Mouse (Mus musculus): Measurements from ENCODE around the gene Rpl9-ps6. TPM values are rescaled to one million over a fixed set of nuclear protein-coding genes. Genes with fewer than 3 reads are reported as not detected.

Rpl9-ps6 gene
- polyA plus RNA-seq, 1 experiment from 2014 or later, result 97.9 TPM

GRCm38 (mm10) chr19:32497411-32497810 is 31.0 kb upstream of the Rpl9-ps6 start:
- Histone ChIP-seq H3K27me3 (ENCODE audit: insufficient read depth, low read length) (no peaks in the 10 kb centered on the region), H3K4me3 (ENCODE audit: low read length) (no peak overlapping the region), H3K4me1 (ENCODE audit: insufficient read depth, low read length) (0 out of 2 replicates have a peak, but pooled peaks cover 3% of the 10 kb centered on the region), H3K36me3 (ENCODE audit: insufficient read depth, low read length) (peaks cover 19% of the 10 kb centered on the region), H3K4me2 (replicated peaks; ENCODE audit: low read depth, low read length) (no peak overlapping the region), H3K9me3 (ENCODE audit: low read length) (no peaks in the 10 kb centered on the region), H3K9ac (replicated peaks; ENCODE audit: low read length) (no peak overlapping the region), H3K27ac (ENCODE audit: low read length) (peak overlapping the region; percentile 46; the same call in 1 of the 2 replicates)
- 82% methylated on average over 6 of the region's 6 CpGs for WGBS
- ATAC-seq (ENCODE audit: low FRiP score, low TSS enrichment), result no peak

- no peak overlapping the region for H3K9ac ChIP-seq (replicated peaks; ENCODE audit: low read length)
- peaks cover 24% of the 10 kb centered on the region for H3K36me3 ChIP-seq (ENCODE audit: insufficient read depth, low read length)
- H3K4me1 ChIP-seq (ENCODE audit: insufficient read depth, low read length), result 0 out of 2 replicates have a peak, but pooled peaks cover 7% of the 10 kb centered on the region
- H3K27me3 ChIP-seq (ENCODE audit: insufficient read depth, low read length), result no peaks in the 10 kb centered on the region
- H3K9me3 ChIP-seq (ENCODE audit: low read length), result no peaks in the 10 kb centered on the region
- WGBS, result 90% methylated on average over 11 of the region's 11 CpGs
- H3K27ac ChIP-seq (ENCODE audit: low read length), result no peak overlapping the region
- no peak overlapping the region for H3K4me3 ChIP-seq (ENCODE audit: low read length)
- H3K4me2 ChIP-seq (replicated peaks; ENCODE audit: low read depth, low read length), result no peak overlapping the region
- ATAC-seq (ENCODE audit: low FRiP score, low TSS enrichment), result no peak
Measured at GRCm38 (mm10) chr19:32495034-32495433, 28.7 kb upstream of the Rpl9-ps6 start.

GRCm38 (mm10) chr19:32494611-32495010 is 28.2 kb upstream of the Rpl9-ps6 start:
- Histone ChIP-seq H3K4me3 (ENCODE audit: low read length) (no peak overlapping the region), H3K36me3 (ENCODE audit: insufficient read depth, low read length) (peaks cover 24% of the 10 kb centered on the region), H3K27ac (ENCODE audit: low read length) (no peak overlapping the region), H3K9ac (replicated peaks; ENCODE audit: low read length) (no peak overlapping the region), H3K4me1 (ENCODE audit: insufficient read depth, low read length) (0 out of 2 replicates have a peak, but pooled peaks cover 7% of the 10 kb centered on the region), H3K4me2 (replicated peaks; ENCODE audit: low read depth, low read length) (no peak overlapping the region), H3K27me3 (ENCODE audit: insufficient read depth, low read length) (no peaks in the 10 kb centered on the region), H3K9me3 (ENCODE audit: low read length) (no peaks in the 10 kb centered on the region)
- ATAC-seq (ENCODE audit: low FRiP score, low TSS enrichment), result peak; percentile 63
- 60% methylated on average over 13 of the region's 13 CpGs for WGBS

- Histone ChIP-seq H3K4me1 (ENCODE audit: insufficient read depth, low read length) (0 out of 2 replicates have a peak, but pooled peaks cover 7% of the 10 kb centered on the region), H3K36me3 (ENCODE audit: insufficient read depth, low read length) (peaks cover 19% of the 10 kb centered on the region), H3K9me3 (ENCODE audit: low read length) (no peaks in the 10 kb centered on the region), H3K27me3 (ENCODE audit: insufficient read depth, low read length) (no peaks in the 10 kb centered on the region), H3K4me2 (replicated peaks; ENCODE audit: low read depth, low read length) (no peak overlapping the region), H3K27ac (ENCODE audit: low read length) (no peak overlapping the region), H3K9ac (replicated peaks; ENCODE audit: low read length) (no peak overlapping the region), H3K4me3 (ENCODE audit: low read length) (no peak overlapping the region)
- no peak for ATAC-seq (ENCODE audit: low FRiP score, low TSS enrichment)
- whole genome bisulfite sequencing, result 63% methylated on average over 8 of the region's 8 CpGs
Measured at GRCm38 (mm10) chr19:32493471-32493870, 27.1 kb upstream of the Rpl9-ps6 start.

GRCm38 (mm10) chr19:32492981-32493380 is 26.6 kb upstream of the Rpl9-ps6 start:
- Histone ChIP-seq H3K9ac (replicated peaks; ENCODE audit: low read length) (no peak overlapping the region), H3K4me3 (ENCODE audit: low read length) (no peak overlapping the region), H3K27me3 (ENCODE audit: insufficient read depth, low read length) (no peaks in the 10 kb centered on the region), H3K4me2 (replicated peaks; ENCODE audit: low read depth, low read length) (no peak overlapping the region), H3K36me3 (ENCODE audit: insufficient read depth, low read length) (peaks cover 19% of the 10 kb centered on the region), H3K4me1 (ENCODE audit: insufficient read depth, low read length) (peaks cover 7% of the 10 kb centered on the region; the same call in 1 of the 2 replicates), H3K9me3 (ENCODE audit: low read length) (no peaks in the 10 kb centered on the region), H3K27ac (ENCODE audit: low read length) (no peak overlapping the region)
- ATAC-seq (ENCODE audit: low FRiP score, low TSS enrichment), result no peak
- WGBS, result 91% methylated on average over 5 of the region's 5 CpGs

GRCm38 (mm10) chr19:32492339-32492738 is 26.0 kb upstream of the Rpl9-ps6 start:
- WGBS, result 94% methylated on average over 3 of the region's 3 CpGs
- Histone ChIP-seq H3K27ac (ENCODE audit: low read length) (no peak overlapping the region), H3K4me3 (ENCODE audit: low read length) (no peak overlapping the region), H3K4me1 (ENCODE audit: insufficient read depth, low read length) (peaks cover 13% of the 10 kb centered on the region), H3K9me3 (ENCODE audit: low read length) (no peaks in the 10 kb centered on the region), H3K36me3 (ENCODE audit: insufficient read depth, low read length) (peaks cover 19% of the 10 kb centered on the region), H3K9ac (replicated peaks; ENCODE audit: low read length) (no peak overlapping the region), H3K27me3 (ENCODE audit: insufficient read depth, low read length) (no peaks in the 10 kb centered on the region), H3K4me2 (replicated peaks; ENCODE audit: low read depth, low read length) (no peak overlapping the region)
- no peak for ATAC-seq (ENCODE audit: low FRiP score, low TSS enrichment)

GRCm38 (mm10) chr19:32490976-32491375 is 24.6 kb upstream of the Rpl9-ps6 start:
- H3K36me3 ChIP-seq (ENCODE audit: insufficient read depth, low read length), result peaks cover 19% of the 10 kb centered on the region
- WGBS, result 87% methylated on average over 2 of the region's 2 CpGs
- H3K9ac ChIP-seq (replicated peaks; ENCODE audit: low read length), result no peak overlapping the region
- H3K4me2 ChIP-seq (replicated peaks; ENCODE audit: low read depth, low read length), result no peak overlapping the region
- no peaks in the 10 kb centered on the region for H3K27me3 ChIP-seq (ENCODE audit: insufficient read depth, low read length)
- H3K27ac ChIP-seq (ENCODE audit: low read length), result no peak overlapping the region
- no peaks in the 10 kb centered on the region for H3K9me3 ChIP-seq (ENCODE audit: low read length)
- H3K4me1 ChIP-seq (ENCODE audit: insufficient read depth, low read length), result peaks cover 21% of the 10 kb centered on the region
- ATAC-seq (ENCODE audit: low FRiP score, low TSS enrichment), result no peak
- no peak overlapping the region for H3K4me3 ChIP-seq (ENCODE audit: low read length)

- Histone ChIP-seq H3K4me1 (ENCODE audit: insufficient read depth, low read length) (peaks cover 24% of the 10 kb centered on the region), H3K27ac (ENCODE audit: low read length) (no peak overlapping the region), H3K4me3 (ENCODE audit: low read length) (no peak overlapping the region), H3K27me3 (ENCODE audit: insufficient read depth, low read length) (no peaks in the 10 kb centered on the region), H3K36me3 (ENCODE audit: insufficient read depth, low read length) (peaks cover 9% of the 10 kb centered on the region), H3K9ac (replicated peaks; ENCODE audit: low read length) (no peak overlapping the region), H3K9me3 (ENCODE audit: low read length) (no peaks in the 10 kb centered on the region), H3K4me2 (replicated peaks; ENCODE audit: low read depth, low read length) (no peak overlapping the region)
- WGBS, result 93% methylated on average over 12 of the region's 12 CpGs
- no peak for ATAC-seq (ENCODE audit: low FRiP score, low TSS enrichment)
Measured at GRCm38 (mm10) chr19:32489166-32489895, 23.0 kb upstream of the Rpl9-ps6 start.

GRCm38 (mm10) chr19:32487595-32488255 is 21.3 kb upstream of the Rpl9-ps6 start:
- Histone ChIP-seq H3K27me3 (ENCODE audit: insufficient read depth, low read length) (no peaks in the 10 kb centered on the region), H3K9ac (replicated peaks; ENCODE audit: low read length) (peak overlapping the region; percentile 31; the same call in 1 of the 2 replicates), H3K27ac (ENCODE audit: low read length) (no peak overlapping the region), H3K36me3 (ENCODE audit: insufficient read depth, low read length) (peaks cover 5% of the 10 kb centered on the region; the same call in 1 of the 2 replicates), H3K9me3 (ENCODE audit: low read length) (no peaks in the 10 kb centered on the region), H3K4me2 (replicated peaks; ENCODE audit: low read depth, low read length) (peak overlapping the region; percentile 64), H3K4me1 (ENCODE audit: insufficient read depth, low read length) (peaks cover 24% of the 10 kb centered on the region), H3K4me3 (ENCODE audit: low read length) (peak overlapping the region; percentile 83; the same call in 1 of the 2 replicates)
- no peak for ATAC-seq (ENCODE audit: low FRiP score, low TSS enrichment)
- 83% methylated on average over 8 of the region's 8 CpGs for WGBS

Measured in kidney, embryonic 16.5 days (tissue).